Mouse (Mus musculus) megakaryocyte, embryonic 14.5 days (primary cell): ENCODE data around the gene Rhbg.

ENCODE experiments used
- FLI1 ChIP-seq: IDR thresholded peaks from 2 replicates; pipeline ENCODE4 v1.6.1; 2012; ENCODE audit warnings: low read length, inconsistent platforms, mixed read lengths
- GATA1 ChIP-seq: IDR thresholded peaks from 3 replicates; pipeline ENCODE4 v1.6.1; 2012; ENCODE audit warnings: mixed read lengths, low read length, inconsistent platforms, borderline replicate concordance

DNA sequence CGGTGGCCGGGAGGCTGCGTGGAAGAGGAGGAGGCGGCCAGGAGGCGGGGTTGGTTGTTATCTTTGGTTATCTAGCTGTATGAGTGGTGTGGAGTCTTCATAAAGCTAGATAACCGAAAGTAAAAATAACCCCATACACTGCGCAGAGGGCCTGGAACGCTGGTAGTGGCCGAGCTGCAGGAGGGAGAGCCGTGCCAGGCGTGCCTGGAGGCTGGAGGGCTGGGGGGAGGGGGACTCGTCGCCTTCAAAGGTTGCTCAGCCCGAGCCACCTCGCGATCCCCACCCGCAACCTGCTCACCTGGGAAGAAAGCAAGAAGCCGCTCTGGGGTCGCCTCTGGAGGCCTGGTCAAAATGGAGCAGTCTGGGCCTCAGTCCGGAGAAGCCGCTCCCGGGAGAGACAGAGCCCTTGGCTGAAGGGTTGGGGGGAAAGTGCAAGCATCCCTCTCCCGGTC lies 38.9 kb downstream of the Rhbg start:
- TF ChIP-seq GATA1 (no peak), FLI1 (no peak)
